15 mouse cellular contexts compared by ENCODE assay signal in the genomic region with DNA sequence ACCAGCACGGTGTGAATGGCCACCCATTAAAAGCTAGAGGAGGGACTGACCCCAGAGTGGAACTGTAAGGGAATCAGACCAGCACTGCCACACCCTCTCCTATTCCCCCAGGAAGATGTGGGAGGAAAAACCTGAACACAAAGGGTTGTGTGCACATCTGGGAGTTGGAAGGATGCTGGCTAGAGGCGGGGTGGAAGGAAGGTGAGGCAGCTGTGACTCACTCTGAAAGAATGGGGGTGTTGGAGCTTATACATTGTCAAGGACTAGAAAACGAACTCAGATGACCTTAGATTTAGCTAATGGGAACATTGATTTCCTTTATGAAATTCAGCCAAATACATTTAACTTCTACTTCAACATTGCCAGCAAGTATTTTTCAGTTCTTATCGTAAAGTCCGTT.
DNase-seq lines count a peak whose midpoint lies in the region; ATAC-seq lines count a peak whose summit lies in the region.
"Had no signal": no experiment of that assay in that cellular context is flagged by ENCODE, and none has a peak within 500 bp of the region (broad histone marks: within the 10 kb centered on the region; RNA-seq: fewer than 3 reads in every experiment).

No protein-coding gene starts in this region.

- H3K9me3 ChIP-seq in heart, embryonic 10.5 days, result peaks cover 4% of the 10 kb centered on the region; the same call in 1 of the 2 replicates
- H3K9me3 ChIP-seq in midbrain, embryonic 15.5 days, result no peaks in the 10 kb centered on the region
- peaks cover 6% of the 10 kb centered on the region for H3K9me3 ChIP-seq in midbrain, embryonic 13.5 days
- H3K9me3 ChIP-seq in stomach, embryonic 16.5 days (replicated peaks; ENCODE audit: control insufficient read depth, low read length), result 0 out of 2 replicates have a peak, but pooled peaks cover 3% of the 10 kb centered on the region
- H3K9me3 ChIP-seq: liver, embryonic 13.5 days had no signal

- no peak overlapping the region for H3K9ac ChIP-seq in midbrain, embryonic 15.5 days
- no peak overlapping the region for H3K9ac ChIP-seq in midbrain, embryonic 13.5 days (replicated peaks)
- no peak overlapping the region for H3K9ac ChIP-seq in stomach, embryonic 16.5 days (ENCODE audit: low read length)
- H3K9ac ChIP-seq: liver, embryonic 13.5 days; midbrain, embryonic 12.5 days had no signal

- H3K4me2 ChIP-seq in midbrain, embryonic 15.5 days, result no peak overlapping the region
- H3K4me2 ChIP-seq in midbrain, embryonic 13.5 days (replicated peaks), result no peak overlapping the region
- no peak overlapping the region for H3K4me2 ChIP-seq in stomach, embryonic 16.5 days (ENCODE audit: low read depth, low read length)
- H3K4me2 ChIP-seq: liver, embryonic 13.5 days; midbrain, embryonic 12.5 days had no signal

- no peaks in the 10 kb centered on the region for H3K4me1 ChIP-seq in heart, embryonic 10.5 days
- peaks cover 27% of the 10 kb centered on the region for H3K4me1 ChIP-seq in midbrain, embryonic 15.5 days
- peaks cover 34% of the 10 kb centered on the region for H3K4me1 ChIP-seq in midbrain, embryonic 13.5 days (replicated peaks)
- H3K4me1 ChIP-seq in stomach, embryonic 16.5 days (ENCODE audit: control insufficient read depth, insufficient read depth, low read length), result peaks cover 5% of the 10 kb centered on the region; the same call in 1 of the 2 replicates
- H3K4me1 ChIP-seq: liver, embryonic 13.5 days had no signal

- DNase-seq in heart, adult 11 months, result peak; percentile 99
- no peak for DNase-seq in heart, embryonic 10.5 days (ENCODE audit: low spot score)
- peak; percentile 76 to 89 for DNase-seq in heart, adult 9 months (ENCODE audit: low spot score in 2 of 2)
- no peak for DNase-seq in cerebellum, adult 11 months
- DNase-seq in retina, postnatal 1 day, result no peak
- DNase-seq: kidney, adult 11 months; layer of hippocampus, adult 9-11 months; liver, embryonic 13.5 days; lung, postnatal 14 days; right cerebral cortex, postnatal 14 days; thymus, postnatal 25 days had no signal

- H3K4me3 ChIP-seq in heart, embryonic 10.5 days, result no peak overlapping the region
- no peak overlapping the region for H3K4me3 ChIP-seq in midbrain, embryonic 15.5 days
- H3K4me3 ChIP-seq in midbrain, embryonic 13.5 days (replicated peaks), result no peak overlapping the region
- H3K4me3 ChIP-seq in stomach, embryonic 16.5 days (replicated peaks; ENCODE audit: low read length), result no peak overlapping the region
- H3K4me3 ChIP-seq: liver, embryonic 13.5 days; midbrain, embryonic 12.5 days had no signal

- H3K36me3 ChIP-seq in heart, embryonic 10.5 days, result no peaks in the 10 kb centered on the region
- H3K36me3 ChIP-seq in midbrain, embryonic 15.5 days (replicated peaks), result no peaks in the 10 kb centered on the region
- H3K36me3 ChIP-seq in midbrain, embryonic 13.5 days, result no peaks in the 10 kb centered on the region
- H3K36me3 ChIP-seq in stomach, embryonic 16.5 days (ENCODE audit: control insufficient read depth, insufficient read depth, low read length), result no peaks in the 10 kb centered on the region
- H3K36me3 ChIP-seq: liver, embryonic 13.5 days; midbrain, embryonic 12.5 days had no signal

- 72% methylated on average over 5 of the region's 5 CpGs for WGBS in heart, embryonic 10.5 days
- 75% methylated on average over 5 of the region's 5 CpGs for WGBS in midbrain, embryonic 15.5 days
- WGBS in midbrain, embryonic 13.5 days, result 78% methylated on average over 5 of the region's 5 CpGs
- 40% methylated on average over 5 of the region's 5 CpGs for WGBS in stomach, embryonic 16.5 days

- H3K27me3 ChIP-seq in heart, embryonic 10.5 days (ENCODE audit: insufficient read depth, poor library complexity, severe bottlenecking), result no peaks in the 10 kb centered on the region
- H3K27me3 ChIP-seq in midbrain, embryonic 15.5 days (replicated peaks), result no peaks in the 10 kb centered on the region
- H3K27me3 ChIP-seq in midbrain, embryonic 13.5 days, result no peaks in the 10 kb centered on the region
- no peaks in the 10 kb centered on the region for H3K27me3 ChIP-seq in stomach, embryonic 16.5 days (ENCODE audit: control insufficient read depth, insufficient read depth, low read length)
- H3K27me3 ChIP-seq: liver, embryonic 13.5 days; midbrain, embryonic 12.5 days had no signal

- H3K27ac ChIP-seq in heart, embryonic 10.5 days, result no peak overlapping the region
- H3K27ac ChIP-seq in midbrain, embryonic 15.5 days, result peak overlapping the region; percentile 76
- no peak overlapping the region for H3K27ac ChIP-seq in midbrain, embryonic 13.5 days
- no peak overlapping the region for H3K27ac ChIP-seq in stomach, embryonic 16.5 days (ENCODE audit: low read length)
- H3K27ac ChIP-seq: liver, embryonic 13.5 days had no signal

- ATAC-seq in midbrain, embryonic 15.5 days (replicated peaks), result no peak
- ATAC-seq in midbrain, embryonic 13.5 days, result no peak
- ATAC-seq in stomach, embryonic 16.5 days (ENCODE audit: insufficient read depth, low FRiP score), result peak; percentile 56

Comparison
In these comparisons a context has a peak if more than half of its experiments do, and no peak if none do; other contexts are left out.
1. DNase-seq: peak in heart, adult 11 months (single experiment) and heart, adult 9 months (2 of 2); none in heart, embryonic 10.5 days (single experiment), cerebellum, adult 11 months (single experiment) and retina, postnatal 1 day (single experiment).